Mouse (Mus musculus): ENCODE data around the gene Iqsec1.

Gene Iqsec1

GRCm38 (mm10) chr6:90706490-90706889 is 282.0 kb downstream of the Iqsec1 start:
- DNase-seq (ENCODE audit: low read depth), result no peak

GRCm38 (mm10) chr6:90705738-90706137 is 282.7 kb downstream of the Iqsec1 start:
- DNase-seq (ENCODE audit: low read depth), result no peak

GRCm38 (mm10) chr6:90704705-90705344 is 283.7 kb downstream of the Iqsec1 start:
- no peak for DNase-seq (ENCODE audit: low read depth)

GRCm38 (mm10) chr6:90703782-90704181 is 284.7 kb downstream of the Iqsec1 start:
- DNase-seq (ENCODE audit: low read depth), result no peak

GRCm38 (mm10) chr6:90702837-90703735 is 285.4 kb downstream of the Iqsec1 start:
- no peak for DNase-seq (ENCODE audit: low read depth)

GRCm38 (mm10) chr6:90702197-90702596 is 286.3 kb downstream of the Iqsec1 start:
- no peak for DNase-seq (ENCODE audit: low read depth)

GRCm38 (mm10) chr6:90701391-90701790 is 287.1 kb downstream of the Iqsec1 start:
- DNase-seq (ENCODE audit: low read depth), result no peak

GRCm38 (mm10) chr6:90700737-90701136 is 287.7 kb downstream of the Iqsec1 start:
- no peak for DNase-seq (ENCODE audit: low read depth)

GRCm38 (mm10) chr6:90700068-90700467 is 288.4 kb downstream of the Iqsec1 start:
- no peak for DNase-seq (ENCODE audit: low read depth)

- DNase-seq (ENCODE audit: low read depth), result no peak
Measured at GRCm38 (mm10) chr6:90698843-90699242, 289.6 kb downstream of the Iqsec1 start.

GRCm38 (mm10) chr6:90695754-90696153 is 292.7 kb downstream of the Iqsec1 start:
- DNase-seq (ENCODE audit: low read depth), result no peak

- no peak for DNase-seq (ENCODE audit: low read depth)
Measured at GRCm38 (mm10) chr6:90692404-90692803, 296.1 kb downstream of the Iqsec1 start.

GRCm38 (mm10) chr6:90691935-90692334 is 296.6 kb downstream of the Iqsec1 start:
- DNase-seq (ENCODE audit: low read depth), result no peak

- no peak for DNase-seq (ENCODE audit: low read depth)
Measured at GRCm38 (mm10) chr6:90689500-90689899, 299.0 kb downstream of the Iqsec1 start.

GRCm38 (mm10) chr6:90688742-90689141 is 299.7 kb downstream of the Iqsec1 start:
- no peak for DNase-seq (ENCODE audit: low read depth)

- DNase-seq (ENCODE audit: low read depth), result no peak
Measured at GRCm38 (mm10) chr6:90688003-90688402, 300.5 kb downstream of the Iqsec1 start.

- no peak for DNase-seq (ENCODE audit: low read depth)
Measured at GRCm38 (mm10) chr6:90686812-90687211, 301.7 kb downstream of the Iqsec1 start.

GRCm38 (mm10) chr6:90683831-90684532 is 304.5 kb downstream of the Iqsec1 start:
- no peak for DNase-seq (ENCODE audit: low read depth)

- DNase-seq (ENCODE audit: low read depth), result no peak
Measured at GRCm38 (mm10) chr6:90680401-90680800, 308.1 kb downstream of the Iqsec1 start.

GRCm38 (mm10) chr6:90678759-90679158 is 309.7 kb downstream of the Iqsec1 start:
- DNase-seq (ENCODE audit: low read depth), result no peak

GRCm38 (mm10) chr6:90668693-90669092 is 319.8 kb downstream of the Iqsec1 start:
- no peak for DNase-seq (ENCODE audit: low read depth)

- no peak for DNase-seq (ENCODE audit: low read depth)
Measured at GRCm38 (mm10) chr6:90663736-90664135, 324.7 kb downstream of the Iqsec1 start.

- DNase-seq (ENCODE audit: low read depth), result no peak
Measured at GRCm38 (mm10) chr6:90662148-90662547, 326.3 kb downstream of the Iqsec1 start.

All from naive thymus-derived CD4-positive, alpha-beta T cell, adult 2 months (primary cell).